Mouse (Mus musculus) forebrain, embryonic 13.5 days (tissue): ENCODE measurements around the gene Ppp1r16b. TPM values are rescaled to one million over a fixed set of nuclear protein-coding genes. Genes with fewer than 3 reads are reported as not detected.

Source experiments
- ATAC-seq: fragments of 200-750 bp; cut with Nextera tagmentation; 2 replicates; pipeline ENCODE4 v1.8.0; 2017
- H3K27ac ChIP-seq: fragments of 300-500 bp; sonication (generic); 2 replicates; pipeline ENCODE4 v1.5.1; 2015; ENCODE audit warnings: inconsistent platforms, mild to moderate bottlenecking, moderate library complexity
- H3K27me3 ChIP-seq: fragments of 300-500 bp; sonication (generic); 2 replicates; pipeline ENCODE4 v1.6.1; 2015; ENCODE audit warnings: mild to moderate bottlenecking, inconsistent platforms
- H3K36me3 ChIP-seq: fragments of 300-500 bp; sonication (generic); 2 replicates; pipeline ENCODE4 v1.6.1; 2015; ENCODE audit warnings: mild to moderate bottlenecking, inconsistent platforms; ENCODE audit not compliant: poor library complexity, severe bottlenecking
- H3K4me1 ChIP-seq: fragments of 300-500 bp; sonication (generic); 2 replicates; pipeline ENCODE4 v1.6.1; 2015; ENCODE audit warnings: inconsistent platforms
- H3K4me2 ChIP-seq: fragments of 300-500 bp; sonication (generic); 2 replicates; pipeline ENCODE4 v1.6.1; 2015; ENCODE audit warnings: inconsistent platforms, mild to moderate bottlenecking, moderate library complexity
- H3K4me3 ChIP-seq: fragments of 300-500 bp; sonication (generic); 2 replicates; pipeline ENCODE4 v1.5.1; 2015; ENCODE audit warnings: mild to moderate bottlenecking, inconsistent platforms
- H3K9ac ChIP-seq: fragments of 300-500 bp; sonication (generic); 2 replicates; pipeline ENCODE4 v1.6.1; 2015; ENCODE audit warnings: mild to moderate bottlenecking, inconsistent platforms
- H3K9me3 ChIP-seq: fragments of 300-500 bp; sonication (generic); replicated peaks from 2 replicates; pipeline ENCODE4 v1.6.1; 2016; ENCODE audit warnings: inconsistent platforms
- WGBS: fragments of 180-500 bp; shearing (Covaris S2); methylation state at CpG from one replicate; pipeline ENCODE4 v1.1.7; 2015; 5-methylcytosine and 5-hydroxymethylcytosine counted together
- polyA plus RNA-seq: library from polyadenylated mRNA; unstranded; fragments of >200 nt; fragmentation: Nextera tagmentation; extraction: Ambion mirVana; gene quantifications from 2 replicates; pipeline ENCODE4 v1.2.1, GENCODE M21; 2015

The Ppp1r16b gene
- polyA plus RNA-seq, 1 experiment from 2014 or later, result 8.4 TPM

DNA sequence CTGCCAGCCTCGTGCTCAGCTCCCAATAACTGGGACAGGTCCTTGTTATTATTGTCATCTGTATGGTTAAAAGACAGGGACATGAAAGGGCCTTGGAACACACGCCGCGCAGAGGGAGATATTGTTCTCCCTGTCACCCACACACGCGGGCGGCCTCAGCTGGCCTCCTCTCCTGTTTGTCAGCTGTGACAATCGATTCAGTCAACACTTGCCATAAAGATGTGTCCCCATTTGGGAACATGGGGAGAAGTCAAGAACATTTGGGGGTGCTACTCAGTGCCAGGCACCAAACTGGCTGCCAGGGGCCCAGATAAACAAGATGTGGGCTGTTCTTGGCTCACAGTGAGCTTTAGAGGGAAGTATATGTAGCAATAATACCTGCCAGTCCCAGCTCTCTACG is 84.2 kb downstream of the Ppp1r16b start:
- no peak overlapping the region for H3K9ac ChIP-seq
- H3K4me2 ChIP-seq, result no peak overlapping the region
- 84% methylated on average over 9 of the region's 9 CpGs for WGBS
- H3K9me3 ChIP-seq, result no peaks in the 10 kb centered on the region; the same call in 1 of the 2 replicates
- H3K36me3 ChIP-seq, result no peaks in the 10 kb centered on the region
- no peak for ATAC-seq
- H3K27me3 ChIP-seq, result no peaks in the 10 kb centered on the region
- no peak overlapping the region for H3K4me3 ChIP-seq
- H3K4me1 ChIP-seq, result no peaks in the 10 kb centered on the region
- H3K27ac ChIP-seq, result no peak overlapping the region

DNA sequence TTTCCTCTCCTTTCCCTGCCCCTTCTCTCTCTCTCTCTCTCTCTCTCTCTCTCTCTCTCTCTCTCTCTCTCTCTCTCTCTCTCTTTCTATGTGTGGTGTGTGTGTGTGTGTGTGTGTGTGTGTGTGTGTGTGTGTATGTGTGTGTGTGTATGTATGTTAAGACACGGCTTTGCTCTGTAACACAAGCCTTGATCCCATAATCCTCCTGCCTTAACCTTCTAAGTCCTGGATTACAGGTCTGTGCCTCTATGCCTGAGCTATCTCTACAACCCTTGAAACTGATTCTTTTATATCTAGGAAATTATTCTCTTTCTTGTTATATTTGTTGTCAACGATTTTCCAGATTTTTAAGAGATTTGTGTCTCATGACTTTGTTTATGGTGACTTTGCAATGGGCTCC is 95.0 kb downstream of the Ppp1r16b start:
- Histone ChIP-seq H3K4me3 (no peak overlapping the region), H3K9me3 (no peaks in the 10 kb centered on the region), H3K36me3 (no peaks in the 10 kb centered on the region), H3K4me2 (no peak overlapping the region), H3K27me3 (no peaks in the 10 kb centered on the region), H3K4me1 (no peaks in the 10 kb centered on the region), H3K27ac (no peak overlapping the region), H3K9ac (no peak overlapping the region)
- 88% methylated on average over 2 of the region's 2 CpGs for WGBS
- ATAC-seq, result no peak

DNA sequence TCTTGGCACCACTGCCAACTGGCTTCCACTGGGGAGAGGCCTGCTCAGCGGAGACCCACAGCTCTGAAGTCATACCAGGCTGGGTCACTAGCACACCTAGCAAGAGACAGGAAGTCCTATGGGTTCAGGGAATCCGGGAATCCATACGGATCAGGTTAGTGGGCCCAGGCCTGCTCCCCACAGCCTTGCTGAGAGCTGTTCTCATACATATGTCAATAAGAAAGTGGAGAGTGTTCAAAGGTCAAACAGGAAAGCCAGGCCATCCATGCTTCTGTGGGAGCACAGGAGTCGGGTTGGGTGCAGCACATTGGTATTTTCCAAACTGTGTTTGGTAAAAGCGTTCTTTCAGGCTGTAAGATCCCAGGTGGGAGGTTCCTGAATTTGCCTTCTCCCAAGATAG is 97.1 kb downstream of the Ppp1r16b start:
- Histone ChIP-seq H3K4me2 (no peak overlapping the region), H3K9ac (no peak overlapping the region), H3K4me1 (no peaks in the 10 kb centered on the region), H3K27me3 (no peaks in the 10 kb centered on the region), H3K4me3 (no peak overlapping the region), H3K9me3 (no peaks in the 10 kb centered on the region), H3K27ac (no peak overlapping the region), H3K36me3 (no peaks in the 10 kb centered on the region)
- ATAC-seq, result no peak
- 92% methylated on average over 5 of the region's 5 CpGs for WGBS

DNA sequence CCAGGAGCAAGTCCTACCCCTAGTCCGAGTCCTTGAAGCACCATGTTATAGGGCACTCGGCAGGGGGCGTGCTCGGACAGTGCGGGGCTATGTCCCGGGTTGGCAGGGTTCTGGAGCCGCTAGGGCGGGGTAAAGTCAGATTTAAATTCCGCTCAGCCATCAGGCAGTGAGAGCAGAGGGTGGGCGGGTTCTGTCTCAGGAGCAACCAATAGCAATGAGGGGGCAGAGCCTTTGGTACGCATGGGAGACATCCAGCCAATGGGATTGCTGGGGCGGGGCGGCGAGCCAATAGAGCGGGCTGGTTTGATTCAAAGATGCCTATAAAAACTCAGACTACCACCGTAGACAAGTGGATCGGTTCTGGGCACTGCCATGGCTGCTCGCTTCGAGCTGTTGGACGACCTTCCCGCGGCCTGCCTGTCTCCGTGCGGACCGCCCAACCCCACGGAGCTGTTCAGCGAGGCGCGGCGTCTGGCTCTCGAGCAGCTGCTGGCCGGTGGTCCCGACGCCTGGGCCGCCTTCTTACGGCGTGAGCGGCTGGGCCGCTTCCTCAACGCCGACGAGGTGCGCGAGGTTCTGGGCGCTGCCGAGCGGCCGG is 102.6 kb downstream of the Ppp1r16b start, which contains the start of gene Fam83d:
Fam83d (plus strand) TSS at position 352 of the 598 bp plus-strand sequence.
- WGBS, result under 1% methylated on average over 48 of the region's 48 CpGs
- Histone ChIP-seq H3K27me3 (no peaks in the 10 kb centered on the region), H3K4me1 (peaks cover 45% of the 10 kb centered on the region), H3K4me3 (peak within 1 kb of the TSS; percentile 72), H3K4me2 (peak within 1 kb of the TSS; percentile 97), H3K9ac (peak within 1 kb of the TSS; percentile 81), H3K9me3 (no peaks in the 10 kb centered on the region), H3K36me3 (peaks cover 3% of the 10 kb centered on the region; the same call in 1 of the 2 replicates), H3K27ac (peak within 1 kb of the TSS; percentile 59; the same call in 1 of the 2 replicates)
- ATAC-seq, result peak; percentile 98

DNA sequence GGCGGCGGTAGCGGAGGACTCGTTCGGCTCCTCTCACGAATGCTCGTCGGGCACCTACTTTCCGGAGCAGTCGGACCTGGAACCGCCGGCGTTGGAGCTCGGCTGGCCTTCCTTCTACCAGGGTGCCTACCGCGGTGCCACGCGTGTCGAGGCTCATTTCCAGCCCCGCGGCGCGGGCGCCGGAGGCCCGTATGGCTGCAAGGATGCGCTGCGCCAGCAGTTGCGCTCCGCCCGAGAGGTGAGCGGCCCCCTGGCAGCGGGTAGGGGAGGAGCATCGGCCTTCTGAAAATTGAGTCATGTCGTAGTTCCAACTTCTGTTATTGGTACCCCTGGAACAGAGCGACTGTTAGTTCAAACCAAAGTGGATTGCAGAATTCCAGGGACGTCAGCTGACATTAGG is 103.2 kb downstream of the Ppp1r16b start:
- Histone ChIP-seq H3K4me2 (peak overlapping the region; percentile 97), H3K27me3 (no peaks in the 10 kb centered on the region), H3K9ac (peak overlapping the region; percentile 81), H3K4me3 (peak overlapping the region; percentile 72), H3K36me3 (peaks cover 8% of the 10 kb centered on the region; the same call in 1 of the 2 replicates), H3K9me3 (no peaks in the 10 kb centered on the region), H3K4me1 (peaks cover 49% of the 10 kb centered on the region), H3K27ac (peak overlapping the region; percentile 59; the same call in 1 of the 2 replicates)
- WGBS, result under 1% methylated on average over 37 of the region's 37 CpGs
- ATAC-seq, result peak; percentile 14

DNA sequence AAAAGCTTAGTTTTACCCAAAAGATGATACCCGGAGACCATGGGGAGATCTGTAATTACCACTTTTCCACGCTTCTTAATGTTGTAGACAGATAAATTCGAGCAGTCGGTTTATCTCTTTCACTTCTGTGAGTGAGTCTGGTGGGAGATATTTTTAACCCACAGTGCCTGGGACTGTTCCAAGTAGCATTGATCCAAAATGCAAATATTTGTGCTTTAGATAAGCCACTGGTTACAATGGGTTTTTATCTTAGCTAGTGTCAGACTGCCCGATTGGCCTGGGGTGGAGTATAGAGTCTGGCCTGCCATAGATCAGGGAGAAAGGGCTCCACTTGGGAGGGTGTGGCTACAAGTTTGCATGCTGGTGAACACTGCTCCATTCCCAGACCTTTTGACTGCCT is 103.6 kb downstream of the Ppp1r16b start:
- ATAC-seq, result no peak
- H3K27me3 ChIP-seq, result no peaks in the 10 kb centered on the region
- peaks cover 49% of the 10 kb centered on the region for H3K4me1 ChIP-seq
- 5% methylated on average over 5 of the region's 5 CpGs for WGBS
- H3K9me3 ChIP-seq, result no peaks in the 10 kb centered on the region
- H3K27ac ChIP-seq, result no peak overlapping the region
- H3K9ac ChIP-seq, result peak overlapping the region; percentile 81
- peak overlapping the region; percentile 72 for H3K4me3 ChIP-seq
- peaks cover 13% of the 10 kb centered on the region for H3K36me3 ChIP-seq
- H3K4me2 ChIP-seq, result peak overlapping the region; percentile 97

DNA sequence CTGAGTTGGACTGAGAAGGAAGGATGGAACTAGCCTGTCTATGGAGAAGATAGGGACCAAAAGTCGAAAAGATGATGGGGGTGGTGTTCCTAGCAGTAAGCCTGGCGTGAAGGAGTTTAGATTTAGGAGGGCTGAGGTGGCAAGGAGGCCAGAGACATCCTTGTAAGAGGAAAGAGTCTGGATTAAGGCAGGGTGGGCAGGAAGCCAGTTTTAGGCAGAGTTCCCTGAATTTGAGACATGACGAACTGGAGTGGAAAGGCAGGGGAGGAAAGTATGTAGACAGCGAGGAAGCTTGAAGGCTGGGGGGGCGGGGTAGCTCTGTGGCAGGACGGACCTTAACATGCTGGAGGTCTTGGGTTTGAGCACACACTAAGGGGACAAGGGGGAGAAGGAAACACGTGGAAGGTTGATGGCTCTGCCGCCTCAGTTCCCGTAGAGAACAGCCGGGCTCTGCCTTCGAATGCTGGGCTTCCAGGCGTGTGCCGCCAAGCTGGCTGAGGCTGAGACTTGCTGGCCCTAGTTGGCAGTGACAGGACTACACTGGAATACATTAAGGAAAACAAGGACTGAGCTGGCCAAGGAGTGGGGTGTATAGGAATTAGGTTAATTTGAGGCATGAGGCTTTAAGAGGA is 105.0 kb downstream of the Ppp1r16b start:
- H3K4me1 ChIP-seq, result peaks cover 49% of the 10 kb centered on the region

DNA sequence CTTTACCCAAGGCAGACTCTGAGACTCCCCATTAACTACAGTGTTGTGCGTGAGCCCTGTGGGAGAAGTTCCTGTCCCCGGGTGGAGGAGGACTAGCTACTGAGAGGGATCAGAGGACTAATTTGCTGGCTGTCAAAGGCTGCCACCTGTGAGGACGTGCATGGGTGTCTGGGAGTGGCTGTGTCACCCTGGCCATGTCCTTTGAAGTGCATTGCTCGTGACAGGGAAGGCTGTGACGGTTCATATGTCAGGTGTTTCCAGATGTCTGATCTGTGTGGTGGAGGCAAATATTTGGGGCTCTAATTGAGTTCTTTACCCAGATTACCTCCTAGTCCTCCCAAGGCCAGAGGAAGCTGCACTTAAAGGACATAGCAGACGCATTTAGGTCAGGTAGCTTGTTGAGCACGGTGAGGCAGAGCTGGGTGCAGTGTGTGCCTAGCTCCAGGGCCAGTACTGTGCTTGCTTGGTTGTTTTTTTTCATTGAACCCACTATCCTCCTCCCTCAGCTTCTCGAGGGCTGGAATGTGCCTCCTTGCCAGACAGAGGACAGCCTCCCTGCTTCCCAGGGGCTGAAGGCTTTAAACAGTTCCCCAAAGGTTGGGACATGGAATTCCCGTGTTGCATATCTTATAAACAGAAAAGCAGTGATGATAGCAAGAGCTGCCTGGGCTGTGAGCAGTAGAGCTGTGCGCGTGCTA is 106.0 kb downstream of the Ppp1r16b start:
- 56% methylated on average over 11 of the region's 11 CpGs for WGBS
- no peak overlapping the region for H3K27ac ChIP-seq
- ATAC-seq, result no peak
- H3K36me3 ChIP-seq, result peaks cover 15% of the 10 kb centered on the region
- peaks cover 50% of the 10 kb centered on the region for H3K4me1 ChIP-seq
- peak overlapping the region; percentile 72; the same call in 1 of the 2 replicates for H3K4me3 ChIP-seq
- peak overlapping the region; percentile 81; the same call in 1 of the 2 replicates for H3K9ac ChIP-seq
- no peaks in the 10 kb centered on the region for H3K27me3 ChIP-seq
- no peaks in the 10 kb centered on the region for H3K9me3 ChIP-seq
- peak overlapping the region; percentile 97 for H3K4me2 ChIP-seq

More for the DNA sequence above, 105.0 kb downstream of the Ppp1r16b start:
- Histone ChIP-seq H3K27ac (no peak overlapping the region), H3K36me3 (peaks cover 15% of the 10 kb centered on the region), H3K4me3 (peak overlapping the region; percentile 72), H3K27me3 (no peaks in the 10 kb centered on the region), H3K4me2 (peak overlapping the region; percentile 97), H3K9me3 (no peaks in the 10 kb centered on the region), H3K9ac (peak overlapping the region; percentile 81)
- WGBS, result 29% methylated on average over 13 of the region's 13 CpGs
- ATAC-seq, result no peak

DNA sequence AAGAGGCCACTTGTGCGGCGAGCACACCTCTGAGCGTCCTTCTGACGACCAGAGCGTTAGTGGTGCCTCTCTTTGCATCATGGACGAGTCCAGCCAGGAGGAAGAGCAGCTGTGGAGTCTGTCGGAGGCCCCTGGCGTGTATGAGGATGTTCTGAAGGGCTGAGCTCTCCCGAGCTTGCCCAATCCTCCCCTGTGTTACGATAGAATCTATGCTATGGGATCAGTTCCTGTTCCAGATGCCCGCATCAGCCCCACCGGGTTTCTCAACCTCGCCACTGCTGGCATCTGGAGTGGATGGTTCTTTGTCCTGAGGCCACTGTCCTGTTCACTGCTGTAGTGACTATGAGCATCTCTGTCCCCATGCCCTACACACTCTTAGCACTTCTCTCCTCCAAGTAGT is 107.6 kb downstream of the Ppp1r16b start:
- H3K9ac ChIP-seq, result no peak overlapping the region
- no peaks in the 10 kb centered on the region for H3K27me3 ChIP-seq
- H3K9me3 ChIP-seq, result no peaks in the 10 kb centered on the region
- no peak overlapping the region for H3K4me3 ChIP-seq
- H3K36me3 ChIP-seq, result peaks cover 15% of the 10 kb centered on the region
- H3K27ac ChIP-seq, result no peak overlapping the region
- H3K4me1 ChIP-seq, result peaks cover 54% of the 10 kb centered on the region
- no peak for ATAC-seq
- no peak overlapping the region; the same call in 1 of the 2 replicates for H3K4me2 ChIP-seq
- WGBS, result 83% methylated on average over 13 of the region's 13 CpGs

DNA sequence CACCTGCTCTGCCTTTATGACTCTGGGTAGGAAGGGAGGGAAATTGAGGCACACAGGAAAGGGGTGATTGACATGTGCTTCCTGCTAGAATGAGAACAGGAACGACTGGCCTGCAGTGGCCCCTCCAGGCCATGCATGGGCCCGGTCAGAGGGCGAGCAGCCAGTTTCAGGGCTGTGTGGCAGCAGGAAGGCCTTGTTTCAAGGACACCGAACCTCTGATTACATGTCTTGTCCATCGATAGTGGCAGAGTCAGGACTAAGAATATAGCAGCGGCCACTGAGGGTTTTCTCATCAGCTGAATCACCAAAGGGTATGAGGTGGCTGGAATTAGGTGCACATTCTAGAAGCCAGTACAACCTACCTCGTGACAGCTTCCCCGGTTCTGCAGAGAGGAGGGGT is 109.7 kb downstream of the Ppp1r16b start:
- WGBS, result 83% methylated on average over 8 of the region's 8 CpGs
- no peak overlapping the region for H3K4me3 ChIP-seq
- ATAC-seq, result no peak
- peaks cover 38% of the 10 kb centered on the region for H3K4me1 ChIP-seq
- H3K9me3 ChIP-seq, result no peaks in the 10 kb centered on the region
- no peak overlapping the region for H3K9ac ChIP-seq
- H3K27ac ChIP-seq, result no peak overlapping the region
- H3K27me3 ChIP-seq, result no peaks in the 10 kb centered on the region
- no peak overlapping the region for H3K4me2 ChIP-seq
- H3K36me3 ChIP-seq, result peaks cover 23% of the 10 kb centered on the region

DNA sequence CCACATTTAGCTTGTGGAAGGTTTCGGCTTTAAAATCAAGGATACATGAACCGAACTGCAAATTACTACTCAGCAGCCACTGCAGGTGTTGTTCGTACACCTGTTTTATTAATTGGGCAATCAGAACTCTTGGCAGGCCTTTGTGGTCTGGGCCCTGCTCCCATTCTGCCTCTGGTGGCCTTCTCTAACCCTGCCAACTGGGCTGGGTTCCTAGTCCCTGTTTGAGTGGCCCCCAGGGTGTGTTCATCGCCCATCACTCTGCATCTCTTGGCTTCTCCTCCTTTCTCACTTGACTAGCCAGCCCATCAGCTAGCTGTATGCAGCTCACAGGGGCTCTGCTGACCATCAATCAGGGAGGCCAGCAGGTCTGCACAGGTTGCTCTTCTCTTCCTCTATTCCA is 111.5 kb downstream of the Ppp1r16b start:
- no peak for ATAC-seq
- no peaks in the 10 kb centered on the region for H3K9me3 ChIP-seq
- WGBS, result 91% methylated on average over 4 of the region's 4 CpGs

DNA sequence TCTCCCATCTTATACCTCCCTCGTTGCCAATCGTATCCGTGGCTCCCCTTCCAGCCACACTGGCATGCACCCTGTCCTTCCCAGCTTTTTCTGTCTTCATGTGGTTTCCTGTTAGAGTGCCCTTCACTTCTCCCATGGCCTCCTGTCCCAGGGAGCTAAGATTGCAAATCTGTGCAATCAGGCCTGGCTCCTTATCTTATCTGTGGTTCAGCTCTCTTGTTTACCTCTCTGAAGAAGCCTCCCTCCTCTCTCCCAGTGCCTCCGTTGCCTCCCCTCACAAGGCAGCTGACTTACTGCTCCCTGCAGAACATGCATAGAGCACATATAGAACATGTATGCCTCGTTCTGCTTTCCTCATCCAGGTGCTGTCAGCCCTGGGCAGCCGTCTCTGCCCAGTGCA is 112.3 kb downstream of the Ppp1r16b start:
- no peak overlapping the region for H3K9ac ChIP-seq
- WGBS, result 83% methylated on average over 6 of the region's 6 CpGs
- peaks cover 44% of the 10 kb centered on the region for H3K36me3 ChIP-seq
- H3K27me3 ChIP-seq, result no peaks in the 10 kb centered on the region
- H3K4me2 ChIP-seq, result no peak overlapping the region
- H3K9me3 ChIP-seq, result no peaks in the 10 kb centered on the region
- no peak overlapping the region for H3K27ac ChIP-seq
- peaks cover 12% of the 10 kb centered on the region for H3K4me1 ChIP-seq
- ATAC-seq, result no peak
- no peak overlapping the region for H3K4me3 ChIP-seq

More for the DNA sequence above, 111.5 kb downstream of the Ppp1r16b start:
- H3K9ac ChIP-seq, result peak overlapping the region; percentile 19; the same call in 1 of the 2 replicates
- peaks cover 20% of the 10 kb centered on the region for H3K4me1 ChIP-seq
- H3K4me2 ChIP-seq, result no peak overlapping the region
- no peak overlapping the region for H3K4me3 ChIP-seq
- no peaks in the 10 kb centered on the region for H3K27me3 ChIP-seq
- H3K27ac ChIP-seq, result no peak overlapping the region
- peaks cover 41% of the 10 kb centered on the region for H3K36me3 ChIP-seq
